Mouse (Mus musculus): ENCODE measurements around the gene Col23a1.

GRCm38 (mm10) chr11:51590002-51590401 lies 300.3 kb downstream of the Col23a1 start:
- TF ChIP-seq CTCF (IDR thresholded peaks at IDR 0.05; ENCODE audit: borderline replicate concordance, insufficient read depth, low read length) (no peak), POLR2A (IDR thresholded peaks at IDR 0.05; ENCODE audit: low read depth, low read length) (no peak)

All from embryonic fibroblast, embryonic 13.5 days (primary cell).